Mouse (Mus musculus): ENCODE measurements at regions not wholly inside any gene's neighbourhood (a gene's known extent, or its start where the extent isn't known, plus 50 kb on each side); places are given as distances from the start of the nearest gene placed in this dataset.

DNA sequence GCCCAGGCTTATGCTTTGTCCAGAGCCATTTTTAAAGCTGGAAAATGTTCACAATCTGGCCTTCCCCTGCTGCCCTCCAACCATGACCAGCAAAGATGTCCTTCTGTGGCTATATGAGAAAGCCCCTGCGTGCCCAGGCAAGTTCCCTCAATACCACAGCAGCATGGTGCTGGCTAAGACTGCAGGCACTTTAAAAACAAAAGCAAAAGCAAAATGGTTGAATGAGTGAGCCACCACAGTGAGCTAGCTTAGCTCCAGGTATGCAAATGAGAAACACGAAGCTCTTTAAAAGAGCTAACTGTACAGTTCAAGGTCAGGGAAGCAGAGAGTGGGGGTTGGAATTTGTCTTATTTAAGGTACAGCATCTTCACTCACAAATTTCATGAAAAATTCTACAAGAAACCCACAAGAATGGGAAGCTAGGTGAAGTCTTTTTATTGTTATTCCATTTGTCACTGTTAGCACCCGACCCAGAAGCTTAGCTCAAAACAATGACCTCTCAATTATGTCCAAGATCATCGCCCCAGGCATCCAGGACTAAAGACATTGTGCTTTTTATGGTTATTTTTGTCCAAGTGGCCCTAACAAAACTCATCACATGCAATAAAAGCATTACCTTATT lies 246.8 kb downstream of the Rplp1 start:
- no peak for TF ChIP-seq CTCF (IDR thresholded peaks at IDR 0.05; ENCODE audit: low read depth, low read length)
- TF ChIP-seq POLR2A (IDR thresholded peaks at IDR 0.05; ENCODE audit: insufficient read depth, low read length): no peak
